Mouse (Mus musculus) embryonic fibroblast, embryonic 13.5 days (primary cell): Measurements from ENCODE around the gene Col8a1.

Experiments
- CTCF ChIP-seq: IDR thresholded peaks from 2 replicates; pipeline ENCODE4 v1.5.1; 2011; ENCODE audit warnings: mild to moderate bottlenecking, control low read depth, low read length, moderate library complexity, borderline replicate concordance; ENCODE audit not compliant: insufficient read depth
- POLR2A ChIP-seq: IDR thresholded peaks from 2 replicates; pipeline ENCODE4 v1.6.1; 2011; ENCODE audit warnings: low read depth, mild to moderate bottlenecking, control low read depth, low read length, moderate library complexity

GRCm38 (mm10) chr16:57634766-57635165 lies 119.8 kb downstream of the Col8a1 start:
- TF ChIP-seq CTCF (no peak), POLR2A (no peak)
